In the genomic region with DNA sequence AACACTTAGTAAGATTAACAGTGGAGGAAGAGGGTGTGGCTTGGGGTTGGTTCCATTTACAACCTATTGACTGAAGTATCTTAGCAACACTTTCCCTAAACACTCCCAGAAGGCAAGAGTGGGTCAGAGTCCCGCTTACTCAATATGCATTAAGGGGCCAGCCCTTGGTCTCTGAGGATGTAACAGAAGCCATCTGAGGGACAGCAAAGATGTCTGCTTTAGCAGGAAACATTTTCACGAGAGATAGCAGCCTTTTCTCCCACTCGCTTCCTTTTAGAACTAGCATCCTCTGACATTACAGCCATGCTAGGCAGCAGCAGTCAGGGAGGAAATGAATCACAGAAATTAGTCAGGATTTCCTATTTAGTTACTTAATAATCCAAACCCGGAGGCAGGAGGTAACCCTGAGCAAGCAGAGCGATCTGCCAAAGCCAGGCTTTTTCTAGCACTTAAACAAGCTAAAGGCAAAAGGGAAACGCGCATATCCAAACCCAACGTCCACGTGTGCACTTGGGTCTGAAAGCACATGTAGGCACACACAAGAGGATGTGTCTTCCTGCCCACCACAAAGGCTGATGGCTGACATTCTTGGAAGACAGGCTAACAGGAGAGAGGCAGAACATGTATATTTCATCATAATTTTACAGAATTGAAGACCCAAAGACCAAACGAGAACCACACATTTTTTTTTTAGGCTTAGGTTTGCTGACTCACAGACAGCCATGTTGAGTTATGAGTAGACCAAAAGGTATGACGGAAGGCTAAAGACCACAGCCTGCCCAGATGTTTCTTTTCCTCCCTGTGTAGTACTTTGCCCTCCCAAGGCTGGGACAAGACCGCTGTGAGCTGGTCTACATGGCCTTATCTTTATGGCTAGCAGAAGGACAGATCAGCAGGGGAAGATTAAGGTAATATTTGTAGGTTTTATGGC, we compare ENCODE assay signal across 9 mouse cellular contexts. TPM values are rescaled to one million over a fixed set of nuclear protein-coding genes. Genes with fewer than 3 reads are reported as not detected.
DNase-seq lines count a peak whose midpoint lies in the region; ATAC-seq lines count a peak whose summit lies in the region.
"Had no signal": no experiment of that assay in that cellular context is flagged by ENCODE, and none has a peak within 500 bp of the region (broad histone marks: within the 10 kb centered on the region; RNA-seq: fewer than 3 reads in every experiment).

No protein-coding gene starts in this region.

- H3K4me1 ChIP-seq in midbrain, embryonic 14.5 days (ENCODE audit: control insufficient read depth, insufficient read depth, low read length) = no peaks in the 10 kb centered on the region
- peaks cover 14% of the 10 kb centered on the region for H3K4me1 ChIP-seq in midbrain, embryonic 13.5 days (replicated peaks)

- no peak overlapping the region for H3K27ac ChIP-seq in midbrain, embryonic 14.5 days (replicated peaks; ENCODE audit: low read depth, low read length)
- H3K27ac ChIP-seq in midbrain, embryonic 13.5 days = no peak overlapping the region

- DNase-seq in midbrain, embryonic 14.5 days = peak; percentile 20
- DNase-seq in fibroblast of lung, adult 2 months (ENCODE audit: low read depth) = peak; percentile 66
- DNase-seq in kidney, adult 8-10 months = peak; percentile 66
- DNase-seq in lung, postnatal 10 days = peak; percentile 45
- no peak for DNase-seq in cerebellum, postnatal 14 days
- DNase-seq in layer of hippocampus, adult 11-12 months (ENCODE audit: low spot score) = no peak

- no peak overlapping the region for H3K9ac ChIP-seq in midbrain, embryonic 14.5 days (replicated peaks; ENCODE audit: low read length)
- H3K9ac ChIP-seq in midbrain, embryonic 13.5 days (replicated peaks) = no peak overlapping the region; the same call in 1 of the 2 replicates

- no peak overlapping the region for H3K4me2 ChIP-seq in midbrain, embryonic 14.5 days (ENCODE audit: low read length)
- no peak overlapping the region for H3K4me2 ChIP-seq in midbrain, embryonic 13.5 days (replicated peaks)

- peaks cover 10% of the 10 kb centered on the region for H3K9me3 ChIP-seq in midbrain, embryonic 14.5 days (ENCODE audit: control insufficient read depth, low read length)
- peaks cover 8% of the 10 kb centered on the region; the same call in 1 of the 2 replicates for H3K9me3 ChIP-seq in midbrain, embryonic 13.5 days

- no peaks in the 10 kb centered on the region for H3K27me3 ChIP-seq in midbrain, embryonic 14.5 days (ENCODE audit: control insufficient read depth, insufficient read depth, low read length)
- H3K27me3 ChIP-seq in midbrain, embryonic 13.5 days = no peaks in the 10 kb centered on the region

- H3K36me3 ChIP-seq in midbrain, embryonic 14.5 days (ENCODE audit: control insufficient read depth, insufficient read depth, low read length) = no peaks in the 10 kb centered on the region
- no peaks in the 10 kb centered on the region for H3K36me3 ChIP-seq in midbrain, embryonic 13.5 days

- ATAC-seq in midbrain, embryonic 14.5 days (ENCODE audit: low FRiP score, low TSS enrichment) = no peak
- ATAC-seq in midbrain, embryonic 13.5 days = no peak
- ATAC-seq in activated CD4-positive, CD25-positive, alpha-beta regulatory T cell, adult 4 months = peak; percentile 69

- no peak overlapping the region for H3K4me3 ChIP-seq in midbrain, embryonic 14.5 days (replicated peaks; ENCODE audit: low read depth, low read length)
- no peak overlapping the region for H3K4me3 ChIP-seq in midbrain, embryonic 13.5 days (replicated peaks)

- 69% methylated on average over 12 of the region's 12 CpGs for WGBS in midbrain, embryonic 14.5 days
- WGBS in midbrain, embryonic 13.5 days = 70% methylated on average over 12 of the region's 12 CpGs

RNA-seq across cellular contexts. Expression of a gene that starts 37.7 kb away (rescaled TPM):
- not detected in 2 replicates for polyA plus RNA-seq in midbrain, embryonic 14.5 days (2014; fragmentation: Nextera tagmentation; extraction: Ambion mirVana)
- polyA plus RNA-seq in midbrain, embryonic 13.5 days (2015; fragmentation: Nextera tagmentation; extraction: Ambion mirVana) = not detected in 2 replicates
- polyA plus RNA-seq in activated CD4-positive, CD25-positive, alpha-beta regulatory T cell, adult 4 months (2017; shearing (Covaris generic)) = not detected
- polyA plus RNA-seq: frontal cortex, adult 2 months had no signal

RNA-seq across cellular contexts. Expression of a gene that starts 38.4 kb away (rescaled TPM):
- polyA plus RNA-seq in midbrain, embryonic 14.5 days (2014; fragmentation: Nextera tagmentation; extraction: Ambion mirVana) = 24.7 and 29.9 TPM in 2 replicates
- polyA plus RNA-seq in midbrain, embryonic 13.5 days (2015; fragmentation: Nextera tagmentation; extraction: Ambion mirVana) = 18.3 and 19.5 TPM in 2 replicates
- polyA plus RNA-seq in activated CD4-positive, CD25-positive, alpha-beta regulatory T cell, adult 4 months (2017; shearing (Covaris generic)) = 10 to 100 TPM; 23.2 to 30.5 TPM

Comparison
In these comparisons a context has a peak if more than half of its experiments do, and no peak if none do; other contexts are left out.
1. DNase-seq: peak in midbrain, embryonic 14.5 days (single experiment), fibroblast of lung, adult 2 months (single experiment), kidney, adult 8-10 months (2 of 2) and lung, postnatal 10 days (single experiment); none in cerebellum, postnatal 14 days (0 of 2) and layer of hippocampus, adult 11-12 months (single experiment).